Mouse (Mus musculus) cerebellum, postnatal 14 days (tissue): ENCODE results near the gene Exoc3l4.
A peak's percentile ranks its signal among the peaks of the same experiment; 100 is the strongest.

Source experiments
- DNase-seq, 2 experiments: peaks; one replicate each; pipeline ENCODE4 v3.0.0; 2021; ENCODE audit warnings: mixed read lengths in 2 of 2

The Exoc3l4 gene

DNA sequence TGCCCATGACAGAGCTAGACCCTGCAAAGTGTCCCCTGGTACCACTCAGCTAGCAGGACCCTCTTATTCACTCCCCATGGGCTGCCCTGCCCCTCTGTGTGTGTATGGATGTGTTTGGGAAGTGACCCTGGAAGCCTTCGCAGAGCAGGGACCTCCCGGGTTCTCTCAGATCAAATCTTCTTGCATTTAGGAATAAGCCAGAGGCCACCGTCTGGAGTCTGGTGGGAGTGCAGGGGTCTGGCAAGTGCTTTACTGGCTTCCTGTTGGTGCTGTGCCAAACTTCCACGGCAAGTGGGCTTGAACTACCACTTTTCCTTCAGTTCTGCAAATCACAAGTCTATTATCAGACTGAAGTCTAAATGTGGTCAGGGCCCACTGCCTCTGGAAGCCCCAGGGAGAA lies 37.2 kb downstream of the Exoc3l4 start:
- peak in 1 of 2 experiments; percentile 57 for DNase-seq

DNA sequence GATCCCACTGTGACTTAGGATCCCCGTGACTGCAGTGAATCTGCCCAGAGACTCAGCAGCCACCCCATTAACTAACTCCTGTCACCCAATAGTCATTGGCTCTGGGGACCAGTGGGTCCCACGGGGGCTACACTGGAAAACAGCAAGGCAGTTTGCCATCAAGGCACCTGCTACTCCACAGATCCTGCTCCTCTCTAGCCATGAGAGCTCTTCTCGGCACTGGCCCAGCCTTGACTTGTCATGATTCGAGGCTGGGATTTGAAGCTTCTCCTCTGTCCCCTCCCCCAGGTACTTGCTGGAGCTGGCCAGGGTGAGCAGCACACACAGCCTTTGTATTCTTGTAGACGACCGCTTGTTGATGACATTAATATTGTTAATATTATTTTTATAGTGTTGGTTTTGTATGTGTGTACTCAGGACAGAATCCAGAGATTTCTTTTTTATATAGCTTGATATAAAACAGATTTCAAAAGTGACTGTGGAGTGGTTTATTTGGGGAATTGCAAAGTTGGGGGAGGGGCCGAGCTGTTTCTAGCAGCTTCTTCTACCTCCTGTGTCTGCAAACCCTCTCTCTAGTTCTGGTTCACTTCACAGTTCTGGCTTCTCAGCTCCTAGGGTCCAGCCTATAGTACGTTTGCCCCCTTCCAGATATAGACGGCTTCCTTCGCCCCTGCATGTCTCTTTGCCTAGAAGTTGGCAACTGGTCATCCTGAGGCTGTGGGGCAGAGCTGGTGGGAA lies 37.9 kb downstream of the Exoc3l4 start:
- peak in 1 of 2 experiments; percentile 35 for DNase-seq

DNA sequence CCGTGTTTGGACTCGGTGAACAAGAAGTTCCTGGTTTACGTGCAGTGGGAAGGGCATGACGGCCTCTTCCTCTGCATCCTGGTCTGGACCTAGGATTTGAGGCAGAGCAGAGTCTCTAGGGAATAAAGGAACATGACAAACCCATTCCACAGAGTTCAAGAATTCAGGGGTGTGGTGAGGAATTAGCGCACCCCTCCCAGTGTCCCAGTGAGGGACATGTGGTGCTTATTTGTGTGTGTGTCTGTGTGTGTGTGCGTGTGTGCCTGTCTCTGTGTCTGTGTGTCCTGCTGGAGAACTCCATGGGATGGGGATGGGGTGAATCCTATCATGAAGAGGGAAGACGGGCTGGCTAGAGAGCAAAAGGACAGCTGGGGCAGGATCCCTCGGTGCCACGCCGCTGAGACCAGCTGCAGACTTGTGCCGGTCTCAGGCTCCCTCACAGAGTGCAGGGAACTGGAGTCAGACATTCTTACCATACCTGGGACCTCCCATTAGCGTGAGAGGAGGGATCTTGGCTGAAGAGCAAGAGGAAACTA lies 38.6 kb downstream of the Exoc3l4 start:
- no peak for DNase-seq

DNA sequence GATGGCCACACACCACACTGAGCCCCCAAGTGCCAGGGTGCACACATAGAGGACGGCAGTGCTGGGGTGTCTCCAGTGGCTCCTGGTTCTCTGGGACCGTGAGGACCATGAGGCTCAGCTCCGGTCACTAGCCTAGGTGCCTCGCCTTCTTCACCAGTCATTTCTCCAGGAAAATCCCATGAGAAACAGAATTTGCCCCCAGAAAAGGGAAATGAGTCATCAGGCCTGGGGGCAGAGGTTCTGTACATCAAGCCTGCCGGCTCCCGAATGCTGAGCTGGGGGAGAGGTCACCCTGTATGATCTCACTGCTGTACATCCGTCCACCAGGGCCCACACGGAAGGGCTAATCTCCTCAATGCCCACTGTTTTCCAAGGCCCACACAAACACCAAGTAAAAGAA lies 39.0 kb downstream of the Exoc3l4 start:
- no peak for DNase-seq

DNA sequence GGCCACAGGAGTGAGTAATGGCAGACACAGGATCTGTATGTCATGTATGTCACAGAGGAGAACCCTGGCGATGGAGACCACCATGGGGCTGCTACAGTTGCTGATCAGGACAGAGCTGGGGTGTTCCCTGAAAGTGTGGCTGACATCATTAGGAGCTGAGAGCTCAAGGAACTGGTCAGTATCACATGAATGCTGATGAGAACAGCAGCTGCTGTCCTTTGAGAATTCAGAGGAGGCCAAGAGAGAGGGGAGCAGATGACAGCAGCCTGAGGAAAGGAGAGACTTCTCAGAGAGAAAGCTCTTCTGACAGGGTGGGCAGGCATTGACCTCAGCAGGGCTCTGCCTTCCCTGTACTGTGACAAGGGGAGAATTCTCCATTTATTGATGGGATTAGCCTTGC lies 40.9 kb downstream of the Exoc3l4 start:
- no peak for DNase-seq

DNA sequence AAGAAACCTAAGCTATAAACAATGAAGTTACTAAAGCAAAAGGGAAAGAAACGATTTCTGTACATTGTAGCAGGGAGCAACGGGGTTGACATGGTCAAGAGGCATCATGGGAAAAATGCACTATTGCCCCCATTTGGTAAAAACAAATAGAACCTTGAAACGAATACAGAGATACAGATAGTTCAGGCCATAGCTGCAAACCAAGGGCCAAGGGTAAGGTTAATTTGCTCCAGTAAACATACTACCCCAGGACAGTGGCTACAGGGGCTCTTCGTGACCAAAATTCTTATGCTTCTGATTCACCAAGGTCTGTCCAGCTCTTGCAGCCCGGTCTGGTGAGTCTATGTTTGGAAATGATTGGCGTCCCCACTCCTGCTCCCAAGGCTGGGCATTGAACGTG lies 46.8 kb downstream of the Exoc3l4 start:
- DNase-seq: no peak

DNA sequence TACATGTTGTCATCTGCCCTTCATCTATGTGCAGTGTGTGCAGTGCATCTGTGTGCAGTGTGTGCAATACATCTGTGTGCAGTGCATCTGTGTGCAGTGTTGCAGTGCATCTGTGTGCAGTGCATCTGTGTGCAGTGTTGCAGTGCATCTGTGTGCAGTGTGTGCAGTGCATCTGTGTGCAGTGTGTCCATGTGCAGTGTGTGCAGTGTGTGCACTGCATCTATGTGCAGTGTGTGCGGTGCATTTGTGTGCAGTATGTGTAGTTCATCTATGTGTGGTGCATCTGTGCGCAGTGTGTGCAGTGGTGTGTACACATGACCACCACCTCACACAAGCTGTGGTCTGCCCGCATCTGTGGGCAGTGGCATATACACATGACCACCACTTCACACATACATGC lies 49.6 kb downstream of the Exoc3l4 start:
- DNase-seq: no peak

DNA sequence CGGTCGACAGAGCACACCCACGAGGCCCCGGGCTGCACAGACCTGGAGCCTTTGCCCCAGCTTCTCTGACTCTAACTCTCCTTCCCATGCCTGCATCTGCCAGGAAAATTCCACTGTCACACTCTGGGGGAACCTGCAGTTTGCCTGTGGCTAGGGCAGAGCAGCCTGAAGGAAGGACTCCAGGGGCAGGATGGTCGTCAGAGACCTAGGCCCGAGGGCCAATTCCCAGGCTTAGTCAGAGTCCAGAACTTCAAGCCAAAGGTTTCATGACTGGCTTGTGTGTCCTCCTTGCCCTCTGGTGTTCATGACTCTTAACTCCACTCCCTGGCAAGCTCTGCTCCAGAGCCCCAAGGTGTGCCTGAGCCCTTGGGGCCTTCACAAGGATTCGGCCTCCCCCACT lies 51.4 kb downstream of the Exoc3l4 start:
- no peak for DNase-seq

DNA sequence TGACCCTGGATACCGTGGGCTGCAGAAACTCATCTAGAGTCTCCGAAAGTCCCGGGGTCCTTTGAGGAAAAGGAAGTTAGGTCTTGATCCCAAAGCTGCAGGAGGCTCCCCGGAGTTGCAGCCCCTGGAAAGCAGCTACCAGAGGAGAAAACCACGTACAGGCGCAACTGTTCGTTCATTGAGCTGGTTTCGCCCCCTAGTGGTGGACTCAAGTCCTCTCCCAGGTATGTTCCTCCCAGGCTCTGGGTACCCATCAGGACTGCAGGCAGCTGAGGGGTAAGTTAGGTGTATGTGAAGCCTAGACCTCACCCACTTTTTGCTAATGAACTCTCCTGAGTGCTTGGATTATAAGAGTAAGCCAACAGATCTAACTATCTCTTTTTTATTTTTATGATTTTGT lies 52.7 kb downstream of the Exoc3l4 start:
- peak; percentile 81 to 89 for DNase-seq

DNA sequence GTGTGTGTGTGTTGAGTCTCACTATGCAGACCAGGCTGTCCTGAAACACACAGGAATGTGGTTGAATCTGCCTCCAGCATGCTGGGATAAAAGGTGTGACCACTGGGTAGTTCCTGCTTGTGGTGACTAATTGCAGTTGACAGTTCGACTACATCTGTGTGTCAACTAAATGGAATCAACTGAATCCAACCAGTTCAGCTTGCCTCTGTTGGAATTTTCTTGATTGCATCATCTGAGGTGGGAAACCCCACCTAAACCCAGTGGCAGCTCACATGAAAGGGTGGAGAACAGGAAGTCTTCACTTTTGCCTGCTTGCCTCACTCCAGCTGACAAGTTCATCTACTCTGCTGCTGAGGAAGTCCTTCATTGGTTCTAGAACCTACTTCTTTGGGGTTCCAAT lies 54.3 kb downstream of the Exoc3l4 start:
- no peak for DNase-seq

DNA sequence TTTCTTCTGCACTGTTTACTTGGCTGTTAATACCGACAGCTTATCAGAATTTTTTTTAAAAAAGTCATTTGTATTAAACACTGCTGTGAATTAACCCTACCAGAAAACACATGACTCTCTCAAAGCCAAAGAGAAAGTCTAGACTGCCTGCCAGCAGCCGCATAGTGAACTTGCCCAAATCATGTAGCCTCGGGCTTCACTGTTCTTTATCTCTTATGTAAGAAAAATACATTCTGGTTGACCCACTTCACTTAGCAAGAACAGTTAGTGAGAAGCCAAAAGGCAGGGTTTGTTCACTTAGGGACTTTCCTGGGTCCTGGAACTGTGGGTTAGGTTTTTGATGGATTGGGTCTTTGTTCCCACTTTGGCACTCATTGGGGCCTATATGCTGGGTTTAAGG lies 54.9 kb downstream of the Exoc3l4 start:
- no peak for DNase-seq

DNA sequence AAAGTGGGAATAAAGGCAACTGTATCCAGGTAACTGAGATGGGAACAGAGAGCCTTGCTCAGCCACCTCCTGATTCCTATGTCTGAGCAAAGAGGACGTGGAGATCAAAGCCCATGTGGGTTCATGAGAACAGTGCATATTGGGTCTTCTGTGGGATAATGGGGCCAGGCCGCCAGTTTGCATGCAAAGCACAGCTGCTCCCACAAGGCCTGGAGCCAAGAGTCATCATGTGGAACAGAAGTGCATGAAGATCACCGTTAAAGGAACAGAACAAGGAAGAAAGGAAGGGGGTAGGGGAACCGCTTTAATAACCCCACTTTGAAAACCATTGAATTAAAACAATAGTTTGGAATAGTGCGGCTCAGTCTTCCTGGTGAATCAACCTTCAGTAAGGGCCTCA lies 56.1 kb downstream of the Exoc3l4 start:
- peak; percentile 45 to 54 for DNase-seq

DNA sequence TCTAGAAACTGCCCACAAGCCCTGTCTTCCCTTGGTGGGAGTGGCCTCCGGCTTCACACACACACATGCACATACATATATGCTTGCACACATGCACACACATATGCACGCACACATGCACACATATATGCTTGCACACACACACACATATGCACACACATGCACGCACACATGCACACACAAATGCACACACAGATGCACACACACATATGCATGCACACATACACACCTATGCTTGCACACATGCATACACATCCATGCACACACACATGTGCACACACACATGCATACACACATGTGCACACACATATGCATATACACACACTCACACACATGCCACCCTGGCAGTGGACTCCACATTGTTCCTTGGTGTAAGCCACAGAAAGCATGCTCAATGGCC lies 57.6 kb downstream of the Exoc3l4 start:
- no peak for DNase-seq

DNA sequence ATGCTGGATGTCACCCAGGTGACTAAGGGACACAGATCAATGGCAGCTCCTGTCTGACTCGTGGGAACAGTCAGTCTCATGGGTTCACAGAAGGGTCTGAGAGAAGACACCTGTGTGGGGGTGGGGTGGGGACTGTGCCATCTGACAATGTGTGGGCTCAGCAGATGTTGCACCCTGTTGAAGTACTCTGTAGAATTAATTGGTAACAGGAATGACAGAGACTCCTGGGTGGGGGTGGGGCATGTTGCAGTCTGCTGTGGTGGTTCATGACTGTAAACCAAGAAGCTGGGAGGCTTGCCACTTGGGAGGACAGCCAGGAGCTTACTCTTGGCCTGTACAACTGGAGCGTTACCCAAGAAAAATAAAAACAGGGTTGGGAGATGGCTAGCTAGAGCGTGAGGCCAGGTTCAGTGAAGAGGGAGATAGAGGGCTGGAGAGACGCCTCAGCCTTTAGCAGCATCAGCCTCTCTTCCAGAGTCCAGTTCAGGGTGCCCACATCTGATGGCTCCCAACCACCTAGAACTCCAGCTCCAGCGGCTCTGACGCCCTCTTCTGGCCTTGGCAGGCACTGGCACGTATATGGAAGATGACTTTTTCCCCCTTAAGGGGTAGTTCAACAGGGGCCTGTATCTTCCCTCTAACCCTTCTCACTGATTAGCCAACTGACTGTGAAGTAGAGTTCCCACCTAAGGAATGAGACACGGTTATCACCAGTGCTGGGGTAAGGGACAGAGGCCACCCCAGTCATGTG lies 58.3 kb downstream of the Exoc3l4 start:
- peak; percentile 66 to 84 for DNase-seq

DNA sequence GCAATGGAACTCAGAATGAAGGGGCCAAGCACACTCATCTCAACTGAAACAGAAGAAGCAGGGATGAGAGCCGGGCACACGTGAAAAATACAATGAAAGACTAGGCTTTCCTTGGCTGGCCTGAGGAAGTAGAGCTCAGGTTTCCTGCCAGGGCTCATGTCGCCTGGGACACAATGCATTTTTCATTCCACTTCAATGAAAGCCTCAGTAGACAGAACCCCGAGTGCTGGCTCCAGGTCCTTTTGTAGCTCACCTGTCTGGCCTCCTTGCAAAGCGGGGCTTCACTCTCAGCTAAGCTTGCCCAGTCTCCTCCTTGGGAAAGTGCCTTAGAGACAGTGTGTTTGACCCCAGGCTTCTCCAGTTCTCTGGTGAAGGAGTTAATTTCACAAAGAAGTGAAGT lies 62.1 kb downstream of the Exoc3l4 start:
- DNase-seq: no peak

DNA sequence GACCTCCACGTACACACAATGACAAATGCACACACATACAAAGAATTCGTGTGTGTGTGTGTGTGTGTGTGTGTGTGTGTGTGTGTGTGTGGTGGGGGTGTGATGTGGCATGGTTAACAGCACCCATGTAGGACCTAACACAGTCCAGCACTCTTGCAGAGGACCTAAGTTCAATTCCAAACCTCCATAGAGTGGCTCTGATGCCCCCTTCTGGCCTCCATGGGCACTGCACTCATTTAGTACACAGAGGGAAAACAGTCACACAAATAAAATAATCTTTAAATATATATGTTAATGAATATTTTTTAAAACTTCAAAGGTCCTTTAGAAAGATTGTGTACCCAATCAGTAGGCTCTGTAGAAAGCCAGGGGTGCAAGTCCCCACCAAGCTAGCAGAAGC lies 63.1 kb downstream of the Exoc3l4 start:
- peak; percentile 72 to 83 for DNase-seq
